Mouse (Mus musculus) cortical plate, adult 2 months (tissue): ENCODE data around the gene Fam234b.

Experiments
- CTCF ChIP-seq: fragments of 200-500 bp; IDR thresholded peaks from 2 replicates; pipeline ENCODE4 v1.5.1; 2011; ENCODE audit warnings: mild to moderate bottlenecking, control low read depth, low read length; ENCODE audit not compliant: insufficient read depth; ENCODE audit errors: extremely low read depth
- POLR2A ChIP-seq: fragments of 200-500 bp; IDR thresholded peaks from 2 replicates; pipeline ENCODE4 v1.6.1; 2011; ENCODE audit warnings: mild to moderate bottlenecking, low read length, control low read depth; ENCODE audit not compliant: insufficient read depth; ENCODE audit errors: extremely low read depth

DNA sequence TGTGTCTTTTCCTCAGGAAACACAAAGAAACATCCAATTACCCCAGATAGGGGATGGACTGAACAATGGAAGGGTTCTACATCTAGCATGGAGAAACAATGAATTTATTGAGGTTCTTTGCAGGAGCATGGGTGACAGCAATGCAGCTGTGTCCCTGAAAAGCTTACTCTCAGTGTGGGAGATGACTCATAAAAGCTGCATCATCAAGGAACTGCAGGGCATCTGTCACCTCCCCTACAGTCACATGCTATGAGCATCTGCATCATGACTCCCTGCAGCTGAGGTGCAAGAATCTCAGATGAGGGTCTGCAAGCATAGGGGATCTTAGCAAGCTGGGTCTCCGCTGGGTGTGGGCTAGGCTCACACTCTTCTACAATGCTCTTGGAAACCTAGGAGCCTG is 22.8 kb upstream of the Fam234b start:
- TF ChIP-seq CTCF, result no peak
- no peak for TF ChIP-seq POLR2A
